Mouse (Mus musculus): ENCODE results near the gene Spop. TPM values are rescaled to one million over a fixed set of nuclear protein-coding genes. Genes with fewer than 3 reads are reported as not detected.

The Spop gene
- polyA plus RNA-seq (2017; shearing (Covaris generic)) = 100 to 1,000 TPM; 176 to 230 TPM

DNA sequence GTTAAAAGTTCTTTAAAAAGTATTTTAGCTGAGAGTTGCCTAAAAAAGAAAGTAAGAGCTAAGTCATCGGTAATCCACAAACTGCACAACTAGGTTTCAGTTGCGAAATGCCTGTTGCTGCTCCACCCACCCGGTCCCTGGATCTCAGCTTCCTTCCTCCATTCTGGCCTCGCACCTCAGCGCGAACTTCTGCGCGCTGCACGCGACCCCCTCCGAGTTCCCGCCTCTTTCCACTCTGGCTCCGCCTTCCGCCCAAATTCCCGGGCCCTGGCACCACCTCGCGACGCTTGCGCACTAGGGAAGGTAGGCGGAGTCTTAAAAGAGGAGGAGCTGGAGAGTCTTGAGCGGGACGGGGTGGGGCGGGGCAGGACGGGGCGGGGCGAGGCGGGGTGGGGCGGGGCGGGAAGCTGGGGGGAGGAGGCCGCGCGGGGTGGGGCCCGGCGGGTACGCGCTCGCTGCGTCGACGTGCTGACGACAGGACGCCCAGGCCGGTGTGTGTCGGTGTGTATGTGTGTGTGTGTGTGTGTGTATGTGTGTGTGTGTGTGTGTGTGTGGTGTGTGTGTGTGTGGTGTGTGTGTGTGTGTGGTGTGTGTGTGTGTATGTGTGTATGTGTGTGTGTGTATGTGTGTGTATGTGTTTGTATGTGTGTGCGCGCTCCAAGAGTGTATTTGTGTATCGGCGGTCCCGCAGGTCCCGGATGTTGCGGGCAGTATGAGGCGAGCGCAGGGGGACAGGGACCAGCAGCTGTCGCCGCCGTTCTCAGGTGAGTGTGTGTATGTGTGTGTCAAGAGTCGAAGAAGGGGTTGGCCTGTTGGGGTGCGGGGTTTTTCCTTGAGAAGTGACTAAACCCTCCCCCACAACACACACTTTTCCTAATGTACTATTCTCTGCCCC, at the start of gene Spop:
Gene Spop (plus strand): TSS at position 440 of the 895 bp plus-strand sequence.
- ATAC-seq = peak; percentile 85

DNA sequence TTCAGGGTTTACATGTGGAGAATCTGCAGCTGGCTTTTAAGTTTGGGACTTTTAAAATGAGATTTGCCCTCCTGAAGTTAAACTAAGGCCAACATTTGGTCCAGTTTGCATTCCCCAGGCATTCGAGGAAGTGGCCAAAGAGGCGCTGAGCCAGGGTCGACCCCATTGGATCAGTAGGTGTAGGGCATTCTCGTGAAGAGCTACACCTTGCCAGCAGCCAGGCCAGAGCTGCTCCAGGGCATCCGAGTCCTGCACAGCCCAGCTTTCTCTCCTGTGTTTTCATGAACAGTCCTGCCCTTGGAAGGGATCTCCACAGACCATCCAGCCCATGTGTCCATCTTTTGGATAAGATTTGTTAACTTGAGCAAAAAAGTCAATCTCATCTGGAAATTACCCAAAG, 49.5 kb upstream of the Spop start:
- no peak for ATAC-seq

DNA sequence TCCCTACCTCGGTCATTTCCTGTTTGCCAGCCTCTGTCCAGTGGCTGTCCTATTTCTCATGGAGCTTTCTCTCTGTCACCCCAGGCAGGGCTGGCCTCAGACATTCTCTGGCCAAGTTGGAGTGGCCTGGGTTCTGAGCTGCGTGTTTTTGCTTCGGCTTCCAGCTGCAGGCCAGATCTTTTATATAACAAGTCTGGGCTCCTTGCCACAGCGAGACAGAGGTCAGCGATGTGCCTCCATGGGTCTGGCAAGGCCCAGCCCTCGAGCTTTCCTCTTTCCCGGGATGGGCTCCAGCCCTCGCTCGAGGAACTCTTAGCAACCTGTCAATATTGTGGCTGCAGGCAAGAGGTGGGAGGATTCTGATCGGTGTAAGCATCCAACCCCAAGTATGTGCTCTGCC, 48.3 kb upstream of the Spop start:
- no peak for ATAC-seq

DNA sequence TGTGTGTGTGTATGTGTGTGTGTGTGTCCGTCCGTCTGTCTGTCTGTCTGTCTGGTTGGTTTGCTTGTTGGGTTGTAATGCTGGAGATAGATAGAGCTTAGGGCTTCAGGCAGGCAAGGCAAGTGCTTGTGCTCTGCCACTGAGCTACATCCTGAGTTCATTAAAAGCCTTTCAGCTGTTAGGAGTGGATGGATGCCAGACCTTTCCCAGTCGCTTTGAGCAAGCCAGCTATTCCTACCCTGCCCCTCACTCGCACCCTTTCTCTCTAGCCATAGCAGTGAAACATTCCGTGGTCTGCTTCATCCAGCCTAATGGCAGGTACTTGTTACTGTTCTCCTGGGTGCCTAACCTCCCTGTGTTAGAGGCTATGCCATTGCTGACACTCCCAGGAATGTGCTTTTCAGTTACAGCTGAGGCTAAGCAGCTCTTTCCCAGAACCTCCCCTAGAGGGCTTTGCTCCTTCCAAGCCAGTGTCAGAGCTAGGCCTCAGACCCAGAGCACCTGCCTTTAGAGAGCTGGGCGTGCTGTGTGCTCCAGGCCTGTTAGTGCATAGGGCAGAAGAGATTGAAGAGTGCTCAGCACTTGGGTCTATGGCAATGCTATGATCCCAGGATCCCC, 47.5 kb upstream of the Spop start:
- no peak for ATAC-seq

DNA sequence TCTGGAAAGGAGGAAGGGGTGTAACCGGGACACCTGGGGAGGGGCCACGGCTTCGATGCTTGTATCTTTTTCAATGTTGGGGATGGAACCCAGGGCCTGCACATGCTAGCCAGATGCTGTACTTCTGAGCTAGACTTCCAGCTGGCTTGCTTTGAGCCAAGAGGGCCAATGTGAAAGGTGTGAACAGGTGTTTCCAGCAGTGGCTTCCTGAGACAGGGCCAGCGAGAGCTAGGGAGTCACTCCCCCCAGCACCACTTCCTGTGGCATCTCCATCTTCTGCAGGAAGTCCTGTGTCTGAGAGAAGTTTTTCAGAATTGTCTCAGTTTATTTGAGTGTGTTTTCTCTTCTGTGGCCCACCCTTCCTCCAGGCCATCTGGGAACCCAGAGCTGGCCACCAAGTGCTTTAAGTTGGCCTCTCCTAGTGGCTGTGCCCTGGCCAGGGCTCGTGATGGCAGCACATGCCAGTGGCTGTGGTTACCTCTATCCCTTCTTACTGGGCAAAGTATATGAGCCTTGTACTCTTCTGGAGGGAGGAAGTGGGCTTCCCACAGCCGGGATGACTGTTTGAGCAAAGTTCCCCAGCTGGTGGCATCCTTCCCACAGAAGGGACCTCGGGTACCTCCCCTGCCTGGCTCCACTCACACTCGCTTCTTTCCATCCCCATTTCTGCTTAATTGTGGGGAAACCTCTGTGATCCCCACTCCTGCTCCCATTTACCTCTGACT, 46.7 kb upstream of the Spop start:
- peak; percentile 95 for ATAC-seq

DNA sequence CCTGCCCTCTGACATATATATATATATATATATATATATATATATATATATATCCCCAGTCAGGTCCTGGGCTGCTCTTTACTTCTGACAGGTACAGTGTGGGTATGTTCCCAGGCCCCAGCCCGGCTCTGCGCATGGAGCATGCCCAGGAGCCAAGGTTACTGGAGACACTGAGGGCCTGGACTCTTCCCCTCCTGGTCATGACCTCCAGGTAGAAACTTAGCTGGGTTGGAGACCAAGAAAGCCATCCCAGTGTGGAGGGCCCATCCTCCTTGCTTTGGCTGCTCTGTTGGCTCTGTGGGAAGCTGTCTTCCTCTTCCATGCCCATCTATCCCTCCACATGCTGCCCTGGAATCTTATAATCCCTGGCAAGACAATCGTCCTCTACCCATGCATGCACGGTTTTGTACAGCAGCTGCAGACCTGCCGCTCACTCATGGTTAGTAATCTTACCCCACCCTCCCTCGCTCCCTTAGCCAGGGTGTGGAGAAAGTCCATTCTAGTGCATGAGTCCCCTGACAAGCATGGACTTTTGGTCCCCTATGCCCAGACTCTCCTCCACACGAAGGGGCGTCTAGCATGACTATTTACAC, 45.6 kb upstream of the Spop start:
- no peak for ATAC-seq

DNA sequence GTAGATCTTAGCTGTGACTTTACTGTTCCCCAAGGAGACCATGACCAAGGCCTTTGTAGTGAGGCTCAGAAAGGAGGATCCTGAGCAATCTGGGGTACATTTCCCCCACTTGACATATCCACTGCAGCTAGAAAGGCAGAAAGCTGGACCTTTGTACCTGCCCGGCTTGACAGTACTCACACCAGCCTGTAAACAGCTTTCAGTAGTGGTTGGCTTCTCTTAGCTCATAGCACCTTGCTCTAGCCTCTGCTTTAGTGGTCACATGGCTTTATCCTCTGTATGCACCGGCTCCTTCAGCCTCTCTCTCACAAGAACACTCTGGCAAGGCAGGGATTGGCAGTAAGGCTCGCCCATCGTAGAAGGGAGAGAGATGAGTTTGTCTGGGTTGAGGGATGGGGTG, 45.0 kb upstream of the Spop start:
- ATAC-seq = no peak

DNA sequence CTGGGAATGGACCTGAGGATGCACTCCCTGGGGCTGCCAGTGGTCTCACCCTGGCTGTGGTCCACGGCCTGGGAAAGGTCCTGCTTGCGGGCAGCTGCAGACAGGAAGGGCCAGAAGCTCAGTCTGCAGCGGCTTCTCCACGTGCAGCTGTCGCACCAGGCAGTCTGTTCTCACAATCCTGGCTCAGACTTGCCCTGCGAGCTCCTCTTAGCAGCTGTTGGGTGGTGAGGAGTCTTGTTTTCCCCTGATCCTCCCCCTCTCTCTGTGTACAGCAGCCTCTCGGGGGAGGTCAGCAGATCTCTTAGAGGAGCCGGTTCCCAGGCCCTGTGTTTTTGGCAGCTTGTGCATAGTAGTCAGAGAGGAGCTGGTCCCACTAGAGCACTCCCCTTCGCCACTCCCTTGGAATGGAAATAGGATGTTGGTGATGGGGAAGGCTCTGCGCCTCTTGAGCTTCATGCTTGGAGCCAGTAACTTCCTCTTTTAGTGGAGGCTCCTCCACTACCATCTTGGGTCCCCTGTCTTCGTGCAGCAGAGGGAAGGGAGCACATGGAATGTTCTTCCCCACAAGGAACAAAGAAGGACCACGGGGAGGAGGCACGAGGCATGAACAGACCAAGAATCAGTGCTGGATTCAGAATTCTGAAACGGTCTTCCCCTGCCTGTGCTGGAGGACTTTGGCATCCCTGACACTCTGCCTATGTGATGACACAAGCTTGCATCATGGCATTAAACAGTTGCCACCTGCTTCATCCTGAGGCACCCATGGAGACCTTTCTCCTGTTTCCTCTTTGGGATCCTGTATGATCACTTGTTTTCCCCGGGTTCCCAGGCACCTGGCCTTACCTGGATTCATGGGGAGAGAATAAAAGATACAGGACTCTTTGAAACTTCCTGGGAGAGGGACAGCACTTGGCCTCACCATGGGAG, 43.7 kb upstream of the Spop start:
- ATAC-seq = no peak

DNA sequence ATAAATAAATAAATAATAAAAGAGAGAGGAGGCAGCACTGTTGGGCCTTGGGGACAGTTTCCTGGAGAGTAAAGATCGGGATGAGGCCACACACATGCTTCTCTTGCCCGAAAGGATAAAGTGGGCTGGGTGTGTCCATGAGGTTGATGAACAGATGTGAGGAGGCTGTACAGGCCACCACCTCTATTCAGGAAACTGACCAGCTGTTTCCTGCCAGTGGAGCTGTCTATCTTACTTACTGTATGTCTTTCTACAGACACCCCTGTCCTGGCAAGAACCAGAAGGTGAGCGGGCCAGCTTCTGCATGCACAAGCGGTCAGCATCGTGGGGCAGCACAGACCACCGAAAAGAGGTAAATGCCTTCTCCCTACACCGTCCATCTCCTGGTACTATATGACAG, 42.7 kb upstream of the Spop start:
- no peak for ATAC-seq

DNA sequence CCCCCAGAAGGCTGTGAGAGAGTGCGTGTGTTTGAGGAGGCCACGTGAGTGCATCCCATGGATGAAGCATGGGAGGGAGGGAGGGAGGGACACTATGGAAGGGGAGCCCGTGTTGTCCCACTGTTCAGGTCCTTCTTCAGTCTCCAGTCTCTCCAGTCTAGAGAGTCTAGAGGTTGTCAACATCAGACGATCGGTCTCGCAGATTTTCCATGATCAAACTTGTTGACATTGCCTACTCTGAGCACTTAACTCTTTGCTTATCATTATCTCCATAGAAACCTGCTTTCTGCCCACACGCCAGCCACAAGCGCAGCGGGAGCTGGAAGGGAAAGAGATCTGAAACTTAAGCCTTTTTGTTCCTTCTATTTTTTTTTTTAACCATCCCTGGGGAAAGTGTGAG, 35.0 kb upstream of the Spop start:
- peak; percentile 56 for ATAC-seq

DNA sequence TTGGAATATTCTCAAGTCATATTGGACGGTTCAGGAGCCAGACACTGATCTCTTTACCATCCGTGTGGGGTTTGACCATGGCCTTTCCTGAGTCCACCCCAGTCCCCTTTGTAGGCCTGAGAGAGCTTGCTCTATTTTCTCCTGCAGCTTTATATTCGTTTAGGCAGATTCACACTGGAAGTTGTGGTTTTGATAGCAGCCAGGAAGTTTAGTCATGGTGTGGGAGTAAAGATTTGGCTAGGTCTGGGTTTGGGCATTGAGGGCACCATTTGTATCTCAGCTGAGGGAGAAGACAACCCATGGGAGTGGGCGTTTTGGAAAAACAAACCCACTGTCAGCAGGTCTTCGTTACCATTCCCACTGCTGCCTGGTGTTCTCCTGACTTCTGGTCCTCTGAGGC, 34.3 kb upstream of the Spop start:
- ATAC-seq = no peak

DNA sequence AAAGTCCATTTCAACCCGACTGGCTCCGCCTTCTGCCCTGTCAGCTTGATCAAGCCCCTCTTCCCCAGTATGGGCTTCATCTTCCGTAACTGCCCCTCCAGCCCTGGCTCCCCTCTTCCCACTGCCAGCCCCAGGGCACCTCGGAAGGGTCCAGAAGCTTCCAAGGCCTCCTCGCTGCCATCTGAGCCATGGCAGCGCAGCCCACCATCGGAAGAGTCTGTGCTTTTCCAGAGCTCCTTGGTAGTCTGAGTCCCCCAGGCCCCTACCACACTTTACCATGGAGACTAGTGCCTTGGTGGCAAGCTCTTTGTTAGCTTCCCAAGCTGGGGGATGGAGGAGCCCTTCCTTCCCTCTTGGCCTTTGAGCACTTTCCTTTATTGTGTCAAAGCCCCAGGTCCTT, 33.2 kb upstream of the Spop start:
- no peak for ATAC-seq

DNA sequence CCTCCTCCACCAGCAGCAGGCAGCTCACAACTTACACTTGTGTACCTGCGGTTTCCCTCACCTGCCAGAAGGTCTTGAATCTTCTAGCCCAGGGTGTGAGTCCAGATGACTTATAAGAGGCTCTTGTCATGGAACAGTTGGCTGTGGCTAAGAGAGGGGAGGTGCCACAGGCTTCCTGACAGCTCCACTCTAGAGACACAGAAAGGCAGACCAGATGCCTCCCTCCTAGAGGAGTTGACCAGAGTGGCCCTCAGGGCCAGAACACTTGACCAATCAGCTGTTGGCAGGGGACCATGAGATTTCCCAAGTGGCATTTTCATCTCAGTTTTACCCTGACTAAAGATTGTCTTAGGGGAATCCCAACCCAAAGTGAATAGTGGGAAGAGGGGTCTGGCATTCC, 32.7 kb upstream of the Spop start:
- ATAC-seq = no peak

DNA sequence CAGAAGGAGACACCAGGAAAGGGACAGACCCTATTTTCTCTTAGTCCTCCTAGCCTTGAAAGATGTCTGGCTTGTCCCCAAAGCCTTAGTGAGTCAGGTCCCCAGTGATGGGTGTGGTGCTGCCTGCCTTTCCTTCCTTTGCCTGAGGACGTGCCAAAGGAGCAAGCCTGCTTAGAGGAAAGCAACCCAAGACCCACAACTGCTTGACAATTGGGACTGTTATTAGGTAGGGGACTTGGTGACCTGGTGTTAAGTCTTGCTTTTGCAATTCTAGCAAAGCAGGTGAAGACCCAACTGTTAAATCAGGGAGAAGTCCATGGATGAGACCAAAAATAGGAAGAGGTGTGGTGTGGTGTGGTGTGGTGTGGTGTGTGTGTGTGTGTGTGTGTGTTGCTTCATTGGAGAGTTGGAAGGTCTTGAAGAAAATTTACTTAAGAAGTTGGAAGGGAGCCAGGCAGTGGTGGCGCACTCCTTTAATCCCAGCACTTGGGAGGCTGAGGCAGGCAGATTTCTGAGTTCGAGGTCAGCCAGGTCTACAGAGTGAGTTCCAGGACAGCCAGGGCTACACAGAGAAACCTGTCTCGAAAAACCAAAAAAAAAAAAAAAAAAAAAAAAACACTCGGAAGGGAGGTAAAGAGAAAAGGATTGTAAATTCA, 30.4 kb upstream of the Spop start:
- no peak for ATAC-seq

DNA sequence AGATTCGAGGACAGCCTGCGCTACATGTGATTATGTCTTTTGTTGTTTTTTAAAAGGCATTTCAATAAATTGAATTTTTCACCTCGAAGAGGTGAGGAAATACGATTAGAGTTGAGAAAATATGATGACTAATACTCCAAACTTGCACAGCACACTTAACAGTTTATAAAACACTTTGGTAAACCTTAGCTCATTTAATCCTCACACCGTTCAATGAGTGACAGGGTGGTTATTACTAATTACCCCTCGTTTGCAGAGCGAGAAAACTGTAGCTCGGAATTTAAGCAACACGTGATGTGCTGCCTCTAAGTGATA, 29.9 kb upstream of the Spop start:
- ATAC-seq = no peak

DNA sequence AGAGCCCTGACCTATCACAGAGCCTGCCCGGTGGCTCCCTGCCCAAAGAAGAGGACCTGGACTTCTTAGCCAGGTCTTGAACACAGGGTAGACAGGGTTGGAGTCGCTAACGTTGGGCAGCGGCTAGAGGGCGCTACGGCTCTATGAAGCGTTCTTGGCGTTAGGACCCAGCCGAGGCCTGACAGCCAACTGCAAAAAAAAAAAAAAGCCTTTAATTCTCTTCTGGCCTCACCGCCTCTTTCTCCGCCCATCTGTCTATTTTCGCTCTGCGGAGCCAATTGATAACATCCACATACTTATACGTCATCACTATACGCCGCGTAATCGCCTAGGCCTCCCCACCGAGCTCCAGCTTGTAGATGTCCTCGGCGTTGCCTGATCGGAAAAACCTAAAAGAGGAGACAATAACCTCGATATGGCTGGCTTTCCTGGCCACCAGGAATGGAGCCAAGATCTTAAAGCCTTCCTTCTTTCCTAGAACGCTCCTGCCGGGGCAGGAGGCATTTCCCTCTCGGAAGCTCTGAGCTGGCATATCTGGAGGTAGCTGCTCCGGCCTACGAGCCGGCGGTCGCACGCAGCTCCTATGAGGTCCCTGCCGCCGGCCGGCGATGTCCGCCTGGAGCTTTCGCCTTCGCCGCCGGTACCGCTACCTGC, 29.4 kb upstream of the Spop start, which contains the start of gene Slc35b1:
Gene Slc35b1 (plus strand): TSS at position 374 of the 654 bp plus-strand sequence.
- ATAC-seq = peak; percentile 92

DNA sequence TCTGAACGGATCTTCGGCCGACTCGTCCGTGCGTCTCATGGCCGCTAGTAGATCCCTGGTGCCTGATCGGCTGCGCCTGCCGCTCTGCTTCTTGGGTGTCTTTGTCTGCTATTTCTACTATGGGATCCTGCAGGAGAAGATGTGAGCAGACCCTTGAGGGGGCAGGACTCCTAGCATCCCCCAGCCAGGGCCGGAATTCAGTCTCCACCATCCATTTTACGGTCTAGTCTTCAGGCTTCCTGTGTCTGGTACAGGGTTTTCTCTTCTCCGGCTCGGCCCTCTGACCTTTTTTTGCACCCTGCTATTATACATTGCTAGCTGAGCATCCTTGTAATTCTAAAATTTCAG, 28.9 kb upstream of the Spop start:
- peak; percentile 24 for ATAC-seq

DNA sequence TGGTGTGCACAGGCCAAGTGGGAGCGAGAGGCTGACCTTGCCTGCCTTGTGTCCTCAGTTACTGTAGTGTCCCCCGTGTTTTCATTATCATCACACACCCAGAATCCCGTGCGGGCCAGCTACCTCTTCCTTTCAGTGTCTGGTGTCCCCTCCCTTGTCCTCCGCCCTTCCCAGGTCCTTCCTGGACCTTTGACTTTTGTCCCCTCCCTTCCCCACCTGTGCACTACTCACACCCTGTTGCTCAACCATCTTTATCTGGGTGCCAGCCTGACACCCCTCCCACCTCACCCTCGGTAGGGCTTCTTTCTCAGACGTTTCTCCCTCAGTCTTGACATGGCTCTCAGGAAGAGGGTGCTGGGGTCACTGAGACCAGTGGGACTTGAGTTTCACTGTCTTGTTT, 26.5 kb upstream of the Spop start:
- no peak for ATAC-seq

DNA sequence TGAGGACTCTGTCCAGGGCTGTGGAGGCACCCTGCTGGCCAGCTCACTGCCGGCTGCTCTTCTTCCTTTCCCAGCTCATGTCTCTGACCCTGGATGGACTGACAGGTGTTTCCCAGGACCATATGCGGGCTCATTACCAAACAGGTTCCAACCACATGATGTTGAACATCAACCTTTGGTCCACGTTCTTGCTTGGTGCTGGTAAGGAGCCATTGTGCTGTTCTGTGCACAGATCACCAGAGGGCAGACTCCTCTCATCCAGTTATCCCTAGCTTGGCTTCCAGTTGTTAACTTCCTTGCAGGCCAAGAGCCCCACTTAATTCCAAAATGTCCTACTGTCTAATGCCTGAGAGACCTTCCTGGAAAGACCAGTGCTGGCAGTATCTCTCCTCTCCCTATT, 24.9 kb upstream of the Spop start:
- no peak for ATAC-seq

DNA sequence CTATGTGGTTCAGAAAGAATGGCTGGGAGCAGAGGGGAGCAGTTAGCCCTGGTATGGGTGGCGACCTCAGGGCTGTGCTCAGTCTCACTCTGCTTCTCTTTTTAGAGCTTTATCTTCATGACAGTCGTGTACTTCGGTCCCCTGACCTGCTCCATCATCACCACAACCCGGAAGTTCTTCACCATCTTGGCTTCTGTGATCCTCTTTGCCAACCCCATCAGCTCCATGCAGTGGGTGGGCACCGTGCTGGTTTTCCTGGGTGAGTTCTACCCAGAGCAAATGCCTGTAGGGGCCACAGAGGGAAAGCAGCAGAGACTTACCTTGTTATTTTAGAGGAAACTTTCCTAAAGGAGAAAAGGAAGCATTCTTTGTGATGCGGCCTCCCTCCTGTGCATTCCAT, 23.5 kb upstream of the Spop start:
- no peak for ATAC-seq

DNA sequence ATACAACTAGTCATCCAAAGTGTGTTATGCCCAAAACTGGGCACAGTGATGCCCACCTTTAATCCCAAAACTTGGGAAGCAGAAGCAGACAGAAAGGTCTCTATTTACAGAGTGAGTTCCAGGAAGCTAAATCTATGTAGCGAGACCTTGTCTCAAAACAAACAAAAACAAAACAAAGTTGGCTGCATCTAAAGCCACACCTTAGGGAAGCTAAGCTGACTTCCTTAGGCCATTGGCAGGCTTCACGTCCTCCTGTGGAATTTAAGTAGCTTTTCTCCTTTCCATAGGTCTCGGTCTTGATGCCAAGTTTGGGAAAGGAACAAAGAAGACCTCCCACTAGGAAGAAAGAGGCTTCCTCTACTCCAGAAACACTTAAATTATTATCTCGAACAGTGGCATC, 22.7 kb upstream of the Spop start:
- no peak for ATAC-seq
